Mouse (Mus musculus): ENCODE measurements around the gene Lrtm2.

DNA sequence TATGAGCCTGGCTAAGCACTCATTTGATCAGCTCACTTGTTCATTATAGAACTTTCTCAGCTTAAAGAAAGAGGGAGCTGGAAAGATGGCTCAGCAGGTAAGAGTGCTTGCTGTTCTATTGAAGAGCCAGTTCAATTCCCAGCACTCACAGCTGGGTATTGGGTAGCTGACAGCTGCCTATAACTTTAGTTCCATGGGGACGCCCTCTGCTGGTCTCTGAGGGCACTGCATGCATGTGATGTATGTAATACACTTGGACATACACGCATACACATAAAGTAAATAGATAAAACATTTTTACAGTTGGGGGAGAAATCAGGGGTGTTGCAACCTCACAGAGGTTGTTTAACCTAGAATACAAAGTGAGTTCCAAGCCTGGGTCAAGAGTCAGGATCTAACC lies 11.2 kb downstream of the Lrtm2 start:
- no peak for TF ChIP-seq GATA1 (IDR thresholded peaks at IDR 0.05; ENCODE audit: borderline replicate concordance, low read length)
- no peak for TF ChIP-seq FLI1 (IDR thresholded peaks at IDR 0.05; ENCODE audit: low read length)
